Mouse (Mus musculus) forebrain, embryonic 10.5 days (tissue): ENCODE data around the gene Mien1. TPM values are rescaled to one million over a fixed set of nuclear protein-coding genes. Genes with fewer than 3 reads are reported as not detected.

Source experiments
- DNase-seq: peaks from one replicate; pipeline ENCODE4 v3.0.0-alpha.2; 2017; ENCODE audit warnings: low spot score; ENCODE audit errors: extremely low spot score
- H3K27ac ChIP-seq: fragments of 300-500 bp; sonication (generic); 2 replicates; pipeline ENCODE4 v1.5.1; 2016; ENCODE audit warnings: mild to moderate bottlenecking
- H3K27me3 ChIP-seq: fragments of 300-500 bp; sonication (generic); 2 replicates; pipeline ENCODE4 v1.6.1; 2016; ENCODE audit warnings: mild to moderate bottlenecking; ENCODE audit not compliant: poor library complexity, severe bottlenecking
- H3K36me3 ChIP-seq: fragments of 300-500 bp; sonication (generic); replicated peaks from 2 replicates; pipeline ENCODE4 v1.6.1; 2016; ENCODE audit warnings: mild to moderate bottlenecking, moderate library complexity
- H3K4me1 ChIP-seq: fragments of 300-500 bp; sonication (generic); 2 replicates; pipeline ENCODE4 v1.6.1; 2016
- H3K4me3 ChIP-seq: fragments of 300-500 bp; sonication (generic); 2 replicates; pipeline ENCODE4 v1.5.1; 2016; ENCODE audit warnings: mild to moderate bottlenecking, moderate library complexity
- H3K9me3 ChIP-seq: fragments of 300-500 bp; sonication (generic); 2 replicates; pipeline ENCODE4 v1.6.1; 2016; ENCODE audit warnings: mild to moderate bottlenecking, moderate library complexity
- WGBS: fragments of 180-500 bp; shearing (Covaris S2); methylation state at CpG from one replicate; pipeline ENCODE4 v1.1.7; 2016; 5-methylcytosine and 5-hydroxymethylcytosine counted together
- polyA plus RNA-seq: library from polyadenylated mRNA; unstranded; fragments of >200 nt; fragmentation: Nextera tagmentation; extraction: Ambion mirVana; gene quantifications from 2 replicates; pipeline ENCODE4 v1.2.1, GENCODE M21; 2016

Mien1 gene
- polyA plus RNA-seq, 1 experiment from 2014 or later, result 94.3 TPM

DNA sequence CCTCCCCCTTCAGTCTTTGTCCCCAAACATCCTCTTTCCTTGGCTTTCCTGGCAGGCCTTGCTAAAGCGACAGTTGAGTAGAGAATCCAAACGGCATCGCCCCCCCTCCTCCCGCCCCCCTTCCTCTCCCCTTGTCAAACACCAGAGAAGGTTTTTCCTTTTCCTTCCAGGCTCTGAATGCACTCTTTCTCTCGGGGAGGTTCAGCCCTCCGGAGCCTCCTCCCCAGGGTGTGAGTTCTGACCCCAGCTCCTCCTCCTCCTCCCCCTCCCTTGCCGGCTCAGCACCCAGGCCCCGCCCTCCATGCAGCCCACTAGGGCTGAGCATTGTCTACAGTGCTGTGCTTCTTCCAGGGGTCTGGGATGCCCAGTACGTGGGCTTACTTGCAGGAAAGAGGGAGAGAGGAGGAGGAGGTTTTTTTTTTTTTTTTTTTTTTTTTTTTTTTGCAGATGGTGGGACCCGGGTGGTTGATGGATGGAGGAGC, 29.4 kb downstream of the Mien1 start:
- peak overlapping the region; percentile 75 for H3K27ac ChIP-seq
- H3K27me3 ChIP-seq, result peaks cover 58% of the 10 kb centered on the region
- H3K4me1 ChIP-seq, result peaks cover 46% of the 10 kb centered on the region
- no peaks in the 10 kb centered on the region for H3K9me3 ChIP-seq
- DNase-seq, result peak; percentile 47
- H3K36me3 ChIP-seq, result no peaks in the 10 kb centered on the region
- H3K4me3 ChIP-seq, result peak overlapping the region; percentile 30
- 3% methylated on average over 10 of the region's 10 CpGs for WGBS

DNA sequence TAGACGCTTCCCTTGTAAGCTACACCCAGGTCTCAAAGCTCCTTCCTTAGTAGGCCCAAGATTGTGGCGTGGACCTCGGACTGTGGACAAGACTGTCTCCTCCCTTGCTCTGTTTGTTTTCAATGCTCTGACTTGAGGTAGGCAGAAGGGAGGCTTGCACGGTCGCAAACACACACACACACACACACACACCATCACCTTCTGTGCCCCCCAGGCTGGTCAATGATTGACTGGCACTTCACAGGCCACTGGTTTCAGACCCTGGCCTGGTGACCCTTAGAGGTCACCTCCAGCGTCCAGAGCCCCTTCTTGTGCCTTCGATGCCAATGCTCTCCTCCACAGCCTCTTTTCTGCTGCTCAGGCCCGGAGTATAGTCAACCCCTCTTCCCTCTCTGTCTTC, 29.9 kb downstream of the Mien1 start:
- Histone ChIP-seq H3K36me3 (no peaks in the 10 kb centered on the region), H3K27ac (peak overlapping the region; percentile 75), H3K9me3 (no peaks in the 10 kb centered on the region), H3K4me3 (peak overlapping the region; percentile 30), H3K4me1 (peaks cover 40% of the 10 kb centered on the region), H3K27me3 (peaks cover 53% of the 10 kb centered on the region)
- WGBS, result 51% methylated on average over 8 of the region's 8 CpGs
- no peak for DNase-seq

DNA sequence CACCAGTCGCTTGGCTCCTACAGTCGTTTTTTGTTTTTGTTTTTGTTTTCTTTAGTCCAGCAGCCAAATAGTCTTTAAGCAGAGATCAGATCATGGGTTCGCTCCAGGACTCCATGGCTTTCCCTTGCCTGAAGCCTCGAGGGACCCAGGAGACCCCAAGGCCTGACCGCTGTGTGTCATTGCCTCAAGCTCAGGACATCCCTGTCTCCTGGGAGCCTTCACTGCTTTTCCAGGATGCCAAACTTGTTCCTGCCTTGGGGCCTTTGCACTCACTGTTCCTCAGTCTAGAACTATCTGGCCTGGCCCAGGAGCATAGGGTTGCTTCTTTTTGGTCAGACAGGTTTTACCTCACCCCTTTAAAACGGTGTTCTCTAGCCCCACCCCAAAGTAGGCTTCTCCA, 32.2 kb downstream of the Mien1 start:
- Histone ChIP-seq H3K27me3 (peaks cover 38% of the 10 kb centered on the region), H3K36me3 (no peaks in the 10 kb centered on the region), H3K9me3 (no peaks in the 10 kb centered on the region), H3K4me1 (peaks cover 19% of the 10 kb centered on the region), H3K4me3 (no peak overlapping the region), H3K27ac (no peak overlapping the region)
- 72% methylated on average over 6 of the region's 6 CpGs for WGBS
- DNase-seq, result no peak

DNA sequence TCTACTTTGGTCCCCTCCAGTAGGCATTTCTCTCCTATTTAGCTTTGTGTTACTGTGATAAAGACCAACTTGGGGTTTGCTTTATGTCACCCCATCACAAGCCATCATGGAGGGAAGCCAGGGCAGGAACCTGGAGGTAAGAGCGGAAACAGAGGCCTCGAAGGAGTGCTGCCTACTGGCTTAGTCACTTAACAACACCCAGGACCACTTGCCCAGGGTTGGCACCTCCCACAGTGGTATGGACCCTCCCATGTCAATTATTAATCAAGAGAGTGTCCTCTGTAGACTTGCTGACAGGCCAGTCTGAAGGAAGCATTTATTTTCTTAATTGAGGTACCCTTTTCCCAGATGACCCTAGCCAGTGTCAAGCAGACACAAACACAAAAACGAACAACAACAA, 38.0 kb downstream of the Mien1 start:
- no peaks in the 10 kb centered on the region for H3K36me3 ChIP-seq
- peaks cover 14% of the 10 kb centered on the region; the same call in 1 of the 2 replicates for H3K27me3 ChIP-seq
- H3K27ac ChIP-seq, result peak overlapping the region; percentile 98
- H3K9me3 ChIP-seq, result no peaks in the 10 kb centered on the region
- peaks cover 16% of the 10 kb centered on the region for H3K4me1 ChIP-seq
- DNase-seq, result no peak
- peak overlapping the region; percentile 84 for H3K4me3 ChIP-seq
- WGBS, result 54% methylated on average over 3 of the region's 3 CpGs

DNA sequence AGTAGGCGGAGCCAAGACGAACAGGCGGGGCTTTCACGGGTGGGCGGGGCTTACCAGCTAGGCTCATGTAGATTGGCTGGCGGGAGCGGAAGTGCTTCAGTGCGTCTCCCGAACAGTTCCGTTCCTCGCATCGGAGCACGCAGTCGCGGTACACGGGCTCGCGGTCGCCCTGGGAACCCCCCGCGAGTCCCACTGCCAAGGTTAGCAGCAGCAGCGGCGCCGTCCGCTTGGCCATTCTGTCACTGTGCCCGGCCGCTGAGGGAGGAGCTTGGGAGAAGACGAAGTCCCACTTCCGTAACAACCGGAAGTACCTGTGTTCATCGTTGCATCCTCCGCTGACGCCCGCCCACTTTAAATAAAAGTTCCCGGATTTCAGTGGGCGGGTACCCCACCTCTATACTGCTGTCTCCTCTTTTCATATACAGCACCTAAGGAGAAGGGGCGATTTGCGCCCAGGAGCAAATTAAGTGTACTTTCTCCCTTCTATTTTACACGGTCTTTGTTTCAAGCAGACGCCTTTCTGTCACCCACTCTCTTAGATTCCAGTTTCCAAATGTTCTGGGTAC, 38.5 kb downstream of the Mien1 start, which contains the start of gene Pgap3:
TSS of gene Pgap3 (minus strand) at position 330 of the 566 bp plus-strand sequence.
- H3K4me3 ChIP-seq, result peak within 1 kb of the TSS; percentile 84
- 2% methylated on average over 40 of the region's 40 CpGs for WGBS
- peaks cover 14% of the 10 kb centered on the region; the same call in 1 of the 2 replicates for H3K27me3 ChIP-seq
- peaks cover 16% of the 10 kb centered on the region for H3K4me1 ChIP-seq
- peak; percentile 91 for DNase-seq
- no peaks in the 10 kb centered on the region for H3K36me3 ChIP-seq
- no peaks in the 10 kb centered on the region for H3K9me3 ChIP-seq
- H3K27ac ChIP-seq, result peak within 1 kb of the TSS; percentile 98

DNA sequence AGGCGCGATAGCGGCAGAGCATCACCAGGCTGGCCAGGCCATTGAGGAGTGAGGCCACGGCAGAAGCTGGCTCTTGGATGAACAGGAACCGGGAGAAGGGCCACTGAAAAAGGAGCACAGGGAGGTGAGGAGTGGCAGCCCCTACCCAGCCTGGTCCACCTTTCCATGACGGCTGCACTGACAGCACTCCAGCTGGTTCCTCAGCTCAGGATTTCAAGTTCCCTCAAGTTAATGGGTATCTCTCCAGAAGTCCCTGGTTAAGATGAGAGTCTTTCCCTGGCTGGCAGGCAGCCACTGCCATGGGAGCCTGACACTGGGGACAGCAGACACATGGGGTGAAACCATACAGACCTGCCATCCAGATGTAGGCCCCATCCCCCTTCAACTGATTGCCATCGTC, 40.8 kb downstream of the Mien1 start:
- DNase-seq, result no peak
- H3K27ac ChIP-seq, result no peak overlapping the region
- no peak overlapping the region for H3K4me3 ChIP-seq
- no peaks in the 10 kb centered on the region for H3K36me3 ChIP-seq
- WGBS, result 93% methylated on average over 7 of the region's 7 CpGs
- no peaks in the 10 kb centered on the region for H3K9me3 ChIP-seq
- peaks cover 31% of the 10 kb centered on the region for H3K4me1 ChIP-seq
- peaks cover 21% of the 10 kb centered on the region for H3K27me3 ChIP-seq

DNA sequence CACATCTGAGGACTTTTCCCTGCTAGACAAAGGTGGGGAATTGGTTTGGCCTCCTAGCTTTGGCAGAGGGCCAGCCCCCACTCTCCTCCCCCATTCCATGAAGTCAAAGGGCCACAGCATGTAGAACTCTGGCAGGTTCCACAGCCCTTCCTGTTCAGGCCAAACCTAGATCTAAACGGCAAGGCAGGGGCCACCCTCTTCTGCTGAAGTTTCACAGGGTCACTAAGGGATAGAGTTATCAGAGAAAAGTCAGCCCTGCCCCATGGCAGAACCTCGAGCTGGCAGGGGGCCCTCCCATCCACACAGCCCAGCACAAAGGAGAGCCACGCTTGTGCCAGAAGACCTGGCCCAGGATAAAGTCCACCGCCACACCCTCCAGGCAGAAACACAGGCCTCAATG, 43.8 kb downstream of the Mien1 start:
- H3K27ac ChIP-seq, result no peak overlapping the region
- H3K9me3 ChIP-seq, result no peaks in the 10 kb centered on the region
- peaks cover 36% of the 10 kb centered on the region for H3K4me1 ChIP-seq
- no peaks in the 10 kb centered on the region for H3K36me3 ChIP-seq
- peaks cover 41% of the 10 kb centered on the region for H3K27me3 ChIP-seq
- DNase-seq, result no peak
- WGBS, result 68% methylated on average over 4 of the region's 4 CpGs
- no peak overlapping the region for H3K4me3 ChIP-seq

DNA sequence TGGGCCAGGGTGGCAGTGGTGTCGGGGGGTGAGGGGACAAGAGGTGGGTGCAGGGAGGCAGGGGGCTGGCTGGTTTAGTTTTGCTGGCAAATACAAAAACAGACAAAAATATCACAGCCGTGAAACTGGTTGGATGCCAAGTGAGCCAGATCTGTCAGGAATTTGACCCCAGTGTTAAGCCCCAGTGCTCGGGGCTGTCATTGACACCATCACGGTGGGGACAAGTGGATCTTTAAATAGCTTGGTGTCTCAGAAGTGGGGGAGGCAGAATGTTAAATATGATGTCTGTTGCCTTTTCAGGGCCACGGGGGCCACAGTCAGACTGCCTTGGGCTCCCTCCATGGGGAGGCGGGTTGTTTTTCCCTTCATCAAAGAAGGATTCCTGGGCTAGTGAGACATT, 44.5 kb downstream of the Mien1 start:
- H3K9me3 ChIP-seq, result no peaks in the 10 kb centered on the region
- no peak overlapping the region for H3K27ac ChIP-seq
- H3K4me3 ChIP-seq, result no peak overlapping the region
- H3K27me3 ChIP-seq, result peaks cover 49% of the 10 kb centered on the region
- DNase-seq, result no peak
- WGBS, result 58% methylated on average over 6 of the region's 6 CpGs
- no peaks in the 10 kb centered on the region for H3K36me3 ChIP-seq
- peaks cover 30% of the 10 kb centered on the region for H3K4me1 ChIP-seq

DNA sequence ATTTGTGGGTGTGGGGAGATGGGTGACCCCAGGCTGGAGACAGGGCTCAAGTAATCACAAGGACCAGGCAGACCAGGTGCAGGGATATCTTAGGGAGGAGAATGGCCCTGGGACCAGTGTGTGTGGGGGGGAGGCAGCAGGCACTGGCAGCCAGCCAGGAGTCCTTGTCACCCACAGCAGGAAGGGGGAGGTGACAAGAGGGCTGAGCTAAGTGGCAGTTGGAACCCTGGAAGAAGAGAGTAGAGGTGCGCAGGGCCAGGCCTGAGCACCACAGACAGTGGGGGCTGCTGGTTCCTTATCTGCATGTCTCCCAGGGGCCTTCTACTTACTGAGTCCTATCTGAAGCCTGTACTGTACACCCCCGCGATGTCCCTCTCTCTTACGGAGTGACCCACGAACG, 45.5 kb downstream of the Mien1 start:
- no peaks in the 10 kb centered on the region for H3K9me3 ChIP-seq
- H3K36me3 ChIP-seq, result no peaks in the 10 kb centered on the region
- H3K4me3 ChIP-seq, result no peak overlapping the region
- WGBS, result 75% methylated on average over 6 of the region's 6 CpGs
- peaks cover 59% of the 10 kb centered on the region for H3K27me3 ChIP-seq
- 0 out of 2 replicates have a peak overlapping the region, but pooled peaks have one; percentile 11 for H3K27ac ChIP-seq
- H3K4me1 ChIP-seq, result peaks cover 38% of the 10 kb centered on the region
- no peak for DNase-seq

DNA sequence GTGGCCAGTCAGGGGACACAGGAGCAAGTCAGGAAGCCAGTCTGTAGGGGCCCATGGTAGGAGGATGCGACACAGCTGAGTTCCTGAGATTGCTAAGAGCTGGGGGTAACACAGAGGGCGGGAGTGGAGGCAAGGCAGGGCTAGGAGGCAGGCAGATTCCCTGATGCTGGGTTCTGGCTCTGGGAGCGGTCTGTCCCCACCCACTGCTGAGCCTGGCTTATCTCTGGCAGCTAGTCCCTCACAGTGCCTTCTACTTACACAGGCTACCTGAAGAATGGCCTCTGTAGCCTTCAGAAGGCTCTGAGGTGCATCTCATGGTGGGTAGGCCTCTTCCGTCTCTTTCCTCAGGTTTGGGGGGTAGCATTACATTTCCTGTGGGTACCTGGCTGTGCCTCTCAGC, 46.1 kb downstream of the Mien1 start:
- Histone ChIP-seq H3K9me3 (no peaks in the 10 kb centered on the region), H3K4me3 (no peak overlapping the region), H3K27me3 (peaks cover 60% of the 10 kb centered on the region), H3K4me1 (peaks cover 42% of the 10 kb centered on the region), H3K27ac (peak overlapping the region; percentile 35; the same call in 1 of the 2 replicates), H3K36me3 (no peaks in the 10 kb centered on the region)
- WGBS, result 47% methylated on average over 4 of the region's 4 CpGs
- no peak for DNase-seq

DNA sequence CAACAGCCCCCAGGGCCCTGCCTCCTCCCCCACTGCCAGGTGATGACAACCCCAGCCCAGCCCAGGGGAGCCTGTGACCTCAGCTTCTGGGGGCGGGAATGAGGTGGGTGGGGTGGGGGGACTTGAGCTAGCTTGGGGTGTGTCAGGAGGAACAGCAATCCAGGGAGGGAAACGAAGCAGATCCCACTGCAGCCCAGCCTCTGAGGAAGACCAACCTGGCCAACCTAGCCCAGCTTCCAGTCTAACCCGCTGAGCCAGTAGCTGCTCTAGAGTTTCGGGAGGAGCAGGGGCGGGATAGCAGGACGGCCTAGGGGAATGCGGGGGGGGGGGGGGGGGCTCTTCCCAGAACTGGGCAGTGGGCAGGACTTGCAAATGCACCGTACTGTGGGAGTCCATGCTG, 46.8 kb downstream of the Mien1 start:
- WGBS, result 15% methylated on average over 8 of the region's 8 CpGs
- Histone ChIP-seq H3K27ac (0 out of 2 replicates have a peak overlapping the region, but pooled peaks have one; percentile 35), H3K4me1 (peaks cover 45% of the 10 kb centered on the region), H3K9me3 (no peaks in the 10 kb centered on the region), H3K27me3 (peaks cover 66% of the 10 kb centered on the region), H3K4me3 (no peak overlapping the region), H3K36me3 (no peaks in the 10 kb centered on the region)
- DNase-seq, result no peak

DNA sequence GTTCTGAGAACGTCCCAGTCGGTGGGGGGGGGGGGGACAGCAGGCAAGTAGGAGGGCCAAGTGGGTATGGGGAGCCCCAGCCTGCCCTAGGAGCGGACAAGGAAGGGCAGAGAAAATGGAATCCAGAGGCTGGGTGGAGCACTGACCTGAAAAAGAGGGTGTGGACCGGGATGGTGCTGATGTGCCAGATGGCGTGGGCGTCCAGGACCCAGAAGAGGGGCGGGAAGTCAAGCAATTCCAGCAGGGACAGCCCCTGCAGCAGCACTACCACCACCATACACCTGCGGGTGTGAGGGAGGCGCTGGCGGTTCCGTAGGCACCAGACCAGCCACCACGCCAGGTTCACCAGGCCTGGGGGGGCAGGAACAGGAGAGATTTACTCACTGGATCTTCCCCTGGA, 48.6 kb downstream of the Mien1 start:
- Histone ChIP-seq H3K27ac (no peak overlapping the region), H3K4me1 (peaks cover 54% of the 10 kb centered on the region), H3K9me3 (no peaks in the 10 kb centered on the region), H3K36me3 (no peaks in the 10 kb centered on the region), H3K27me3 (peaks cover 85% of the 10 kb centered on the region), H3K4me3 (no peak overlapping the region)
- DNase-seq, result no peak
- WGBS, result 80% methylated on average over 12 of the region's 12 CpGs

DNA sequence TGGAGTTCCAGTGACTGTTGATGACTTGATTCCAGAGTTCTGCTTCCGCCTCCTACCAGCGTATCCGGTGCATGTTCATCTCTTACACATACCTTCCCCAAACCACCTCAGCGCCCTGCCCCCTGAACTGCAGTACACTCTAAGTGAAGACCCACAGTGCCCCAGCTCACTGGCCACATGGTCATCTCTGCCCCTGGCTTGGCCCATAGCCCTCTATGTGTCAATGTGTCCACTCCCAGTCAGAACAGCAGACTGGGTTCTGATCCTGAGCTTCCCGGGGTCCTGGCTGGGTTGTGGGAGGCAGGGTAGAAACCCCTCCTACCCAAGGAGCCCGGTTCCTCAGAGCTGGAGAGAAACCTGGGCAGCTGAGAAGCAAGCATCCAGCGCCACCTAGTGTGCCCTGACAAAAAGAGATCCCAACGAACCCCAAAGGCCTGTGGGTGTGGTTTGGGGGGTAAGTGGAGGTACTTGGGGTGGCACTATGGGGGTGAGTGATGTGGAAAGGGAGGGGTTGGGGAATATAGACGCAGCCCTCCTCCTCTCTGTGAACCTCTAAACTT, 49.5 kb downstream of the Mien1 start:
- H3K4me3 ChIP-seq, result no peak overlapping the region
- no peak overlapping the region for H3K27ac ChIP-seq
- H3K9me3 ChIP-seq, result no peaks in the 10 kb centered on the region
- peak; percentile 50 for DNase-seq
- no peaks in the 10 kb centered on the region; the same call in 1 of the 2 replicates for H3K36me3 ChIP-seq
- peaks cover 56% of the 10 kb centered on the region for H3K4me1 ChIP-seq
- H3K27me3 ChIP-seq, result peaks cover 93% of the 10 kb centered on the region
- WGBS, result 24% methylated on average over 9 of the region's 9 CpGs
